In the genomic region with DNA sequence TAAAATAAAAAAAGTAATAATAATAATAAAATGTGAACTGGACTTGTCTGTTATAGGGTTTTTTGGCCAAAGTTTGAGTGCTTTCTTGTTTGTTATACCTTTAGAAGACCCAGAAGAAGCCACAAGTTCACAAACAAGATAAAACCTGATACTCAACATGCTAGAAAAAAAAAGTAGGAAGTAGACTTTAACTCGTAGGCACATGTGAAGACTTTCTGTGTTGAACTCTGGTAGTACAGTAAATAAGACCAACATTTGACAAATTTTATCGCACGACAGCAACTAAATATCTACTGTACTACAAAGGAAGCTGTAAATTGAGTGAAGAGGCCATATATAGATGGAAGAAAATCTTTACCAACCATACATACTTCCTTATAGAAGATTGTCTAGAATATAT, we compare ENCODE assay signal across 17 mouse cellular contexts.
"Had no signal": no experiment of that assay in that cellular context is flagged by ENCODE, and none has a peak within 500 bp of the region (broad histone marks: within the 10 kb centered on the region; RNA-seq: fewer than 3 reads in every experiment).

No protein-coding gene starts in this region.

- H3K9ac ChIP-seq: neural tube, embryonic 12.5 days; neural tube, embryonic 13.5 days; neural tube, embryonic 15.5 days; stomach, embryonic 15.5 days had no signal

- H3K9me3 ChIP-seq: neural tube, embryonic 12.5 days; neural tube, embryonic 13.5 days; neural tube, embryonic 15.5 days; stomach, embryonic 15.5 days had no signal

- DNase-seq: retina, postnatal 1 day; right cerebral cortex, adult 18-20 months; right cerebral cortex, postnatal 14 days; right cerebral cortex, postnatal 25 days; right cerebral cortex, postnatal 4 days; spleen, adult 18-20 months; thymus, adult 18-20 months; thymus, adult 2 months; thymus, postnatal 14 days; thymus, postnatal 25 days; thymus, postnatal 36 days; thymus, postnatal 4 days had no signal

- H3K27me3 ChIP-seq: neural tube, embryonic 12.5 days; neural tube, embryonic 13.5 days; neural tube, embryonic 15.5 days; stomach, embryonic 15.5 days had no signal

- H3K36me3 ChIP-seq: neural tube, embryonic 12.5 days; neural tube, embryonic 13.5 days; neural tube, embryonic 15.5 days; stomach, embryonic 15.5 days had no signal

- H3K4me1 ChIP-seq: neural tube, embryonic 12.5 days; neural tube, embryonic 13.5 days; neural tube, embryonic 15.5 days; stomach, embryonic 15.5 days had no signal

- H3K4me3 ChIP-seq: neural tube, embryonic 12.5 days; neural tube, embryonic 13.5 days; neural tube, embryonic 15.5 days; stomach, embryonic 15.5 days had no signal

- H3K27ac ChIP-seq: neural tube, embryonic 12.5 days; neural tube, embryonic 13.5 days; neural tube, embryonic 15.5 days; stomach, embryonic 15.5 days; stomach, postnatal 0 days had no signal
